Mouse (Mus musculus): ENCODE results near the gene Cops7b. TPM values are rescaled to one million over a fixed set of nuclear protein-coding genes. Genes with fewer than 3 reads are reported as not detected.
A peak's percentile ranks its signal among the peaks of the same experiment; 100 is the strongest.

Cops7b gene
- polyA plus RNA-seq (2012): 58.6 and 61.6 TPM in 2 replicates

DNA sequence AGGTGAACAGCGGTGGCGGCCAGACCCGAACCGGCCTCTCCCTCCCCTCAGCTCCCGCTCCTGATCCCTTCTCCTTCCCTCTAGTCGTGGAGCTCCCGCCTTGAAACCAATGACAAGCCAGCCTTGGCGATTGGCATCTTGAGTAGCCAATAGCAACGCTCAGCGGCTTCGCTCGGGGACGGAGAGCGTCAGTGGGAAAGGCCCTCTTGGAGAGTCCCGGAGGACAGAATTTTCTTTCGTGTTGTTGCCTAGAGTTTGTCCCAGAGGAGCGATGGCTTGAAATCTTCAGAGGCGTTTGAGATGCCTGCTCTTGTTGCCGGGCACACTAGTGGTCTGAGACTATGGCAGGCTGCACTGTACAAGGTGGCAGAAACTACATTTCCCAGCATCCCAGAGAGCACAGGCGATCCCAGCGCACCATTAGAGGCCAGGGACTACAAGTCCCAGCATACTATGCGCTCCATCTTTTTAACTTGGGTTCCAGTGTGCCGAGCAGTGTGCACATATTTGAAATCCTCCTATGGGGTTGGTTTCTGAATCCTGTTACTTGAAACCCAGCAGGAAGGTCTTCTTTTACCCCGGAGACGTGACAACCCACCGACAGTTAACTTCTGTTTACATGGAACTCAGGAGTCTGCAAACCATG is at the start of gene Cops7b, which contains the start of gene Pde6d:
TSS of gene Cops7b (plus strand) at position 454 of the 646 bp plus-strand sequence.
TSS of gene Pde6d (minus strand) at position 179 of the 646 bp plus-strand sequence.
- TF ChIP-seq GATA1 (IDR thresholded peaks at IDR 0.05; ENCODE audit: low read length): no peak

DNA sequence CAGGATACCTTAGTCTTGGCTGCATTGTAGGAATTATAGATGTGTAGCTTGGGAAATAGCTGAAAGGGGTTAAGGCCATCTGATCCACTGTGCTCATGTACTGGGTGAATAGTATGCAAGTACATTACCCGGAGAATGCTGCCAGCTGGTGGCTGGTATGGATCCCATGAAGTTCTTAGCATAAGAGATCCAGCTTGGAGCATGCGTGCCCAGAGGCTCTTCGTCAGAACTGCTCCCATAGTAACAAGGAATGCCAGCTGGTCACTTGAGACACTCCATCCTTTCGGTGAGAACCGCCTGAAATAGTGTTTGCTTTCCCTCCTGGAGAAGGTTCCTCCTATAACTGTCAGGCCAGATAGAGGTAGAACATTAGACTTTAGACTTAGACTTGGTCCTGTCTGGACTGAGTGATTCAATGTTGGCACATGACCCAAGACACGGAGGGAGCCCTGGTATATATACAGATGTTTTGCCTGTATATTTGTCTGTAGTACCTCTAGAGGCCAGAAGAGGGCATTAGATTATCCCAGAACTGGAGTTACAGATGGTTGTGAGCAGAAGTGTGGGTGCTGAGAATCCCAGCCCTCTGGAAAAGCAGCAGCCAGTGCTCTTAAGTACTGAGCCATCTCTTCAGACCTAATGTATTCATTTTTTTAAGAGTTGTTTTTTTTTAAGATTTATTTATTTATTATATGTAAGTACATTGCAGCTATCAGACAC is 49.1 kb upstream of the Cops7b start:
- no peak for TF ChIP-seq GATA1 (IDR thresholded peaks at IDR 0.05; ENCODE audit: low read length)

DNA sequence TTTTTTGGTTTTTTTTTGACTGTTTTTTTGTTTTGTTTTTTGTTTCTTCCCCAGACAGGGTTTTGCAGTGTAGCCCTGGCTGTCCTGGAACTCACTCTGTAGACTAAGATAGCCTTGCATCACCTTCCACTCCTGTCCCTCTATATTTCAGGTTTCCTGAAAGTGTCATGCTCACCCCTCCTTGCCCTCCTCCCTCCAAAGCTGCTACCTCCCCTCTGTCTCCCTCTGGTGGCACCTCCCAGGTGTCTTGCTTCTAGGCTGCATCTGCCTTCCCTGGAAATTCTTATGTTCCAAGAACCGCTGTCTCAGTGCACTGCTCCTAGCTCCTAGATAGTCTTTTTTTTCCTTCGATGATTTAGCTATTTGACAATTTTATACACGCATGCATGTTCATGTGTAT is 44.3 kb upstream of the Cops7b start:
- no peak for TF ChIP-seq GATA1 (IDR thresholded peaks at IDR 0.05; ENCODE audit: low read length)

DNA sequence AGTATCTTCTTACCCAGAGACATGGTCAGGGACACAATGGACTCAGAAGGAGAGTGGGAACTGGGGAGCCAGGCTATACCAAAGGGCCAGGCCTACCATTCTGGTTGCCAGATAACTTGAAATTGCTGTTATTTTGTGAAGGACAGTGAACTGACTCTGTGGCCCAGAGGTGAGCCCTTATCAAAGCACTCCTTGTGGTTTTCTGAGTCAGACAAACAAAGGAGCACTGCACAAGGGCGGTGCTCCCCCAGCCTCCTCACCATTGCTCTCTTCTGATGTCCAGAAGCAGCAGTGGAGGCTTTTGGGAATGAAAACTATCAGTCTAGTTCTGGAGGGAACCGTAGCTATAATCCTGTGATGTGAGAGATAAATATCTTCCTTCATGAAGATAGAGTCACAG is 40.1 kb upstream of the Cops7b start:
- TF ChIP-seq GATA1 (IDR thresholded peaks at IDR 0.05; ENCODE audit: low read length): no peak

DNA sequence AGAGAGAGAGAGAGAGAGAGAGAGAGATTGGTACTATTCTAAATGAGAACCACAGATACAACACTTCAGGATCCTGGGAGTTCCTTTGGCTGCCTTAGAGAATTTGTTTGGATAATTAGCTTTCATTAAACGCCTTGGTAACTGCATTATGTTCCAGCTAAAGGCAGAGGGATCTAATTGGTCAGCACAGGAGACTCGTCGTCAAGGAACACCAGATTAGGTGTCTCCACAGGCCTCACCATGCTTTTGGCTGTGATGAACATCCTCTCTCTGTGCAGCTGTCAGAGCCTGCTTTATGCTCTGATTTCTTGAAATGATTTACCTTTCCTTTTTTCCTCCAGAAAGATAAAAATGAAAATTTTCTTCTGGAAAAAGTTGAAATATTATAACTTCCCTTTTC is 35.9 kb upstream of the Cops7b start:
- TF ChIP-seq GATA1 (IDR thresholded peaks at IDR 0.05; ENCODE audit: low read length): no peak

DNA sequence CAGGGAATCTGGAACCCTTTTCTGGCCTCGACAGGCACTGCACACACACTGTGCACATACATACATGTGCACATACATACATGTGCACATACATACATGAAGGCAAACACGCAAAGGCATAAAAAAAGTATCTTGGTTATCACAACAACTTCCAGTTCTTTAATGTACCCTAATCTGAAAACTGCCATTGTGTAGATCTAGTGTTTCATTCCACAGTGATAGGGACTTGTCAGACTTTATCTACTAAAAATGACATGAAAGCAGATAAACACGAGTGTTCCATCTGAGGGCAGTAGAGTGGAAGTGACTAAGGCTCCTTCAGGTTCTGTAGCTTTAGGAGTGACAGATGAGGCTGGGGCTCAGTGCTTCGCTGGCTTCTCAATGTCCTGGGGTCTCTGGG is 31.4 kb upstream of the Cops7b start:
- peak; percentile 56 for TF ChIP-seq GATA1 (IDR thresholded peaks at IDR 0.05; ENCODE audit: low read length)

GRCm38 (mm10) chr1:86551877-86552276 is 30.8 kb upstream of the Cops7b start:
- TF ChIP-seq GATA1 (IDR thresholded peaks at IDR 0.05; ENCODE audit: low read length): no peak

DNA sequence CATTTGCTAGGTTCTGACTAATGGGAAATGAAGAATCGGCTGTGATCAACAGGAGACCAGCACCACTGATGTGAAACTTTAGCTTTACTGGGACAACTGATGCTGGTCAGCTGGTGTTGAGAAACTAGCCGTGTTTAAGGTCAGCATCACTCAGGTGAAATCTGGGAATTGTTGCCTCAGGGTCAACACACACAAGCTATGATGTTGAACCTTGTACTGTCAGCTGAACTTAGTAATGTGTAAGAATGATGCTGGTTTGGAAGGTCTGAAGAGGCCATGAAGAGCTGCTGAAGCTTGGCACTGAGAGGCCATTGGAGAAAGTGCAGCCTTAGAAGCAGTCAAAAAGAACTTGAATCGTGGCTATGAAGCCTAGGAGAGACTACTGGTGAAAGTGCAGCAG is 27.0 kb upstream of the Cops7b start:
- no peak for TF ChIP-seq GATA1 (IDR thresholded peaks at IDR 0.05; ENCODE audit: low read length)

DNA sequence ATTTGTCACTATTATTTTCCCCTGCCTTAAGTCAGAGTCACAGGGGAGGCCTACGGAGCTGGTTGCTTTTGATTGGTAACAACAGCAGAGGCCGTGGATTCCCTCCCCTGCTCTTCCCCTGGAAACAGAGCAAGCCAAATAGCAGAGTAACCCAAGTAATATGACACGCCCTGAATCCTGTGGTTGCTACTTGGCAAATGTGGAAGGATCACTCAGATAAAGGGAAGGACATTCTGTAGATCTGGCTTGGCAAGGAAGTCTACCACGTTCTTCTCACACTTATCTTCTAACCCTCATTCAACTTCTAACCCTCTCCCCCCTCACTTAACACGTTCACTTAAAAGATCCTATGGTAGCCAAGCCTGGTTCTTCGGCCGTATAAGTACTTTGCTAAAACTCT is 24.8 kb upstream of the Cops7b start:
- peak; percentile 90 for TF ChIP-seq GATA1 (IDR thresholded peaks at IDR 0.05; ENCODE audit: low read length)

DNA sequence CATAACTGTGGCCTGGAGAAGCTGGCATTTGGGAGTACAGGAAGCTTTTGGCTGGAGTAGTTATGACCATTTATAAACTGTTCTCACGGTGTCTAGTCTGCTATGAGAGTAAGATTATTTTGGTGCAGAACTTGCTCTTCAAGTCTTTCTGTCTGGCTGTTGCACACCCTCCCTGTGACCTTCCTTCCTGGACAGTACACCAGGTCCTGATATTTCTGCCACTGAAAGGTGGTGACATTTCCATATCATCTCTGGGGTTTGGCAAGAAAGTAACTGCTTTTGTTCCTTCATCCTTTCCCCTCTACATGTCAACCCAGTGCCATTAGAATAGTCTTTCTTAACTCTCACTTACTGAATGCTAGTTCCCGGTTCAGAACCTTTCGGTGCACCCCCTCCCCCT is 23.5 kb upstream of the Cops7b start:
- no peak for TF ChIP-seq GATA1 (IDR thresholded peaks at IDR 0.05; ENCODE audit: low read length)

DNA sequence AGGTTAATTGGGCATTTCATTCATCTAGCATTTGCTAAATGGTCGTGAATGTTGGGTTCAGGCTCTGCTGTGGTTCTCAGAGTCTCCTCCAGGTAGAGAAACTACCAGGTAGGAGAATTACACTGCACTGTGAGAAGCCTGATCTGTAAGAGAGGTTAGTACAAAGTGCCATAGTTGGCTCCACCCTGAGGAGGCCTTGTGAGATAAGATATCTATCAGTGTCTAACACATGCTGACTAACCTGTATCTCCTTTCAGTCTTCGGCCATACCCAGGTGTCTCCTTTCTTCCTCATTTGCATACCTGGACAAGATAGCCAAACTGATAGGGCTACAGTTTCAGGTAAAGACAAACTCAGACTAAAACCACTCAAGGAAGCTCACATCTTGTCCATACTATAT is 20.0 kb upstream of the Cops7b start:
- TF ChIP-seq GATA1 (IDR thresholded peaks at IDR 0.05; ENCODE audit: low read length): no peak

- no peak for TF ChIP-seq GATA1 (IDR thresholded peaks at IDR 0.05; ENCODE audit: low read length)
Measured at GRCm38 (mm10) chr1:86568409-86568808, 14.3 kb upstream of the Cops7b start.

DNA sequence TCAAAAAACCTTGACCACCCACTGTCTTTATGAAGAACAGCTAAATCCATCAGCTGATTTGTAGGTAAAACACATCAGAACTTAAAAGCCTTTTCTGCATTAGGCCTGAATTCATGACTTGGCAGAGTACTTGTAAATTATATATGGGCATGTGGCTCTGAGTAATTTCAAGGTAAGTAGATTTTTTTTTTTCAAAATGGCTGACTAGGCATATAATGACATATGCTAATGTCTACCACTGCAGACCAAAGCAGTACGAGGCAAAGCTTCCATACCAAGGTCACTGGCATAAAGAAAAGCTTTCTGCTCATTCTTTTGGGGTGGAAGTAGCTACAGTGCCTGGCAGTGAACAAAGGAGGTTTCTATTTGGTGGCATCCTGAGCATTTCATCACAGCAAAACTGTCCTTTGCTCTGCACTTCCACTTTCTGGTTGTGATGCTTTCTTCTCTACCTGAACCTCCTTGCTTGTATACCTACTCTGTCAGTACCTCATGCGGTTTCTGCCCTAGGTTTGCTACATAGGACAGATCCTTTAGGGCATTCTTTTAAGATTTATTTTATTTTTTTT is 13.3 kb upstream of the Cops7b start:
- no peak for TF ChIP-seq GATA1 (IDR thresholded peaks at IDR 0.05; ENCODE audit: low read length)

DNA sequence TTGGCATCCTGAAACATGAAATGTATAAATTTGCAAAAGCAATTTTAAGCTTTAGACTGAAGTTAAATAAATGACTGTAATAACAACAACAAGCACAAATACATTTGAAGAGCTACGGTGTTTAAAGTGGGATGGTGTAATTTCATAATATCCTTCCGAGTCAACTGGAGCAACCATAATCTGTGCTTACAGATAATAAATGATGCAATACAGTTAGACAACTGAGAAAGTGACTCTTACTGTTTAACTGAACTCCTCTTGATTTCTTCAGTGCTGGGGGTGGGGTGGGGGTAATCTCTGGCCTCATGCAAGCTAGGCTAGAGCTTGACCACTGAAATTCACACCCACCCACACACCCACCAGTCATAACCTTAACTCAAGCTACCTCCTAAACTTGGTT is 11.3 kb upstream of the Cops7b start:
- no peak for TF ChIP-seq GATA1 (IDR thresholded peaks at IDR 0.05; ENCODE audit: low read length)

GRCm38 (mm10) chr1:86571941-86572340 is 10.8 kb upstream of the Cops7b start:
- no peak for TF ChIP-seq GATA1 (IDR thresholded peaks at IDR 0.05; ENCODE audit: low read length)

DNA sequence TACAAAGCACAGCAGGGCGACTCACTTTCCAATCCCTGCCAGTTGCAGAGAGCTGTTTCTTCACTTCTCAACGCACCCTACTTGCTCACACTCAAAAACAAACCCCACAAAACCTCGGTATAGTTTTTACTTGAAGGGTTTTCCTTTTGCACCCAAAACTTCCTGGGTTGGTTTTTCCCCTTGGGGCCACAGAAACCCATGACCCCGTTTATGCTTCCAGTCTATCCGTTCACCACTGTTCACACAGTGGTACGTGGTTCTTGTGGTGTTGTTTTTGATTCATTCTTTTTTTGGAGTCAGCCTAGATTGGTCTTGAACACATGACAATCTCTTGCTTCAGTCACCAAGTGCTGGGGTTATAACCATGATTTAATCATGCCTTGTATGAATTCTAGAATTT is 2.3 kb upstream of the Cops7b start:
- TF ChIP-seq GATA1 (IDR thresholded peaks at IDR 0.05; ENCODE audit: low read length): no peak

All from G1E-ER4 (cell line).